Mouse (Mus musculus): ENCODE results near the gene Zc3h12b. TPM values are rescaled to one million over a fixed set of nuclear protein-coding genes. Genes with fewer than 3 reads are reported as not detected.
A peak's percentile ranks its signal among the peaks of the same experiment; 100 is the strongest.
"Not testable (repeated sequence)": the region's sequence is repeated elsewhere in the genome, so short reads cannot be mapped to it uniquely, and the experiment has no call there.

Gene Zc3h12b
- polyA plus RNA-seq, 1 experiment: 0.51 TPM

DNA sequence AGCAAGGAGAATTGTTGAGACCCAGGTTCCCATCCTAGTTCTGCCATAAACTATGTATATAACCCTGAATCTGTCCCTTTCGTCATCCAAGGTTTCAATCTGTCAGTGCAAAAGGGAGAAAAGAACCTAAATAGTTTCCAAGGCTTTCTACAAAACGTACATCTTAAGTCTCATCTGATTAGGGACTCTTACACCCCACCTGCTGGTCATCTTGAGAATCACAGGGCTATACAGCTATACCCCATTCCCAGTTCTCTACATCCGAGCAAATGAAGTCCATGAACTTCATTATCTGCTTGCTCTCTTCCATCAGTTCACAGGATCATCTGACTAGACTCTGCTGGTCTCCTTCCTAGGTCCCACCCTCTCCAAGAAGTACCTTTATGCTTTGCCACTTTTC is 239.3 kb downstream of the Zc3h12b start:
- Histone ChIP-seq H3K9ac (ENCODE audit: low read depth, poor library complexity, severe bottlenecking) (no peak overlapping the region), H3K36me3 (ENCODE audit: control insufficient read depth, insufficient read depth, low read length, poor library complexity, severe bottlenecking) (peaks cover 42% of the 10 kb centered on the region), H3K4me1 (ENCODE audit: control insufficient read depth, insufficient read depth, low read length) (no peaks in the 10 kb centered on the region), H3K27me3 (ENCODE audit: control insufficient read depth, insufficient read depth, low read length, poor library complexity, severe bottlenecking) (no peaks in the 10 kb centered on the region), H3K27ac (ENCODE audit: insufficient read depth, low read length) (no peak overlapping the region), H3K4me3 (ENCODE audit: low read depth, low read length) (no peak overlapping the region), H3K9me3 (replicated peaks; ENCODE audit: control insufficient read depth, insufficient read depth, low read length, poor library complexity, severe bottlenecking) (no peaks in the 10 kb centered on the region)
- TF ChIP-seq CTCF (IDR thresholded peaks at IDR 0.05; ENCODE audit: low read depth, low read length) (no peak), POLR2A (IDR thresholded peaks at IDR 0.05; ENCODE audit: insufficient read depth, low read length) (no peak), EP300 (IDR thresholded peaks at IDR 0.05; ENCODE audit: insufficient read depth, low read depth, low read length) (no peak)

DNA sequence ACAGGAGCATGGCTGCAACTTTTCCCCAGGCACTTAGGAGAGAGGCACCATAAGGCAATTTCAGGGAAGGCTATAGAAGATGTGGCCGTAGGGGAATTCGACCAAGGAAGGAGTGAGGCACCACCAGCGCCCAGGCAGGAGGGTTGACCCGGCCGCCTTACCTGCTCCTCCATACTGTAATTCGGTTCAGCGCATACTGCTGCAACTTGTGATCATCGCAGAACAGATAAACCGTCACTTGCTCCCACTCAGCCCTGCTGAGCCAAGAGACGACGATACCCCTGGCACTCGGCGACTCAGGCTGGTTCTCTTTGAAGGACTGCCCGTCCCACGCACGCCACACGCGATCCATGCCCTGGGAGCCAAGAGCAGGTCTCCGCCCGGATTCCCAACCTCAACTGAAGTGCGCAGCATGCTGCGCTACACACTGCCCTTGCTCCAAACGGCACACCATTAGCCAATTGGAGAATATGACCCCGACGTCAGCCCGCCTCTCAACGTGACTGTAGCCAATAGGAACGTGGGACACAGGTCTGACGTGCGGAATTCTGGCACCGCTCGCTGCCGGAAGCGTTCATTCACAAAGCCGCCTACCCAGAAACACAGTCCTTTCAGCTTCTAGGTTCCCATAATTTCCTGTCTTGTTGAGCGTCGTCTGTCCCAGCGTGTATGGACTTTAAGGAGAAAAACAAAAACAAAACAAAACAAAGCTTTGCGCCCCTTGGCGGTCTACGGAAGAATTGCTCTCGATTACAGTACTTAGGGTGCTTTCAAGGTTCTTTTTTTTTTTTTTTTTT is 245.2 kb downstream of the Zc3h12b start, which contains the start of gene Las1l:
Gene Las1l, minus strand, starts transcription at position 466 of the 797 bp plus-strand sequence.
- TF ChIP-seq EP300 (IDR thresholded peaks at IDR 0.05; ENCODE audit: insufficient read depth, low read depth, low read length) (no peak), CTCF (IDR thresholded peaks at IDR 0.05; ENCODE audit: low read depth, low read length) (no peak), POLR2A (IDR thresholded peaks at IDR 0.05; ENCODE audit: insufficient read depth, low read length) (peak; percentile 69)
- Histone ChIP-seq H3K4me1 (ENCODE audit: control insufficient read depth, insufficient read depth, low read length) (no peaks in the 10 kb centered on the region), H3K36me3 (ENCODE audit: control insufficient read depth, insufficient read depth, low read length, poor library complexity, severe bottlenecking) (peaks cover 5% of the 10 kb centered on the region), H3K27ac (ENCODE audit: insufficient read depth, low read length) (no peak within 1 kb of the TSS), H3K9me3 (replicated peaks; ENCODE audit: control insufficient read depth, insufficient read depth, low read length, poor library complexity, severe bottlenecking) (no peaks in the 10 kb centered on the region), H3K4me3 (ENCODE audit: low read depth, low read length) (peak within 1 kb of the TSS; percentile 99), H3K9ac (ENCODE audit: low read depth, poor library complexity, severe bottlenecking) (peak within 1 kb of the TSS; percentile 72), H3K27me3 (ENCODE audit: control insufficient read depth, insufficient read depth, low read length, poor library complexity, severe bottlenecking) (no peaks in the 10 kb centered on the region)

DNA sequence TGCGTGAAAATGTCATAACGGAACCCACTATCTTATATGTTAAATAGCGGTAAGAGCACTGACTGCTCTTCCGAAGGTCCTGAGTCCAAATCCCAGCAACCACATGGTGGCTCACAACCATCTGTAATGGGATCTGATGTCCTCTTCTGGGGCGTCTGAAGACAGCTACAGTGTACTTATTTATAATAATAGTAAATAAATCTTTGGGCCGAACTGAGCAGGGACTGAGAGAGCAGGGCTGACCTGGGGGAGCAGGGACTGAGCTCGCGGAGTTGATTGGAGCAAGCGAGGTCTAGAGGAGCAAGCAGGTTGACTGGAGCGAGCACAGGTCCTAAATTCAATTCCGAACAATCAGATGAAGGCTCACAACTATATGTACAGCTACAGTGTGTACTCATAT is 246.0 kb downstream of the Zc3h12b start:
- not testable (repeated sequence) for H3K27ac ChIP-seq (ENCODE audit: insufficient read depth, low read length); H3K9me3 ChIP-seq (replicated peaks; ENCODE audit: control insufficient read depth, insufficient read depth, low read length, poor library complexity, severe bottlenecking); H3K36me3 ChIP-seq (ENCODE audit: control insufficient read depth, insufficient read depth, low read length, poor library complexity, severe bottlenecking); H3K27me3 ChIP-seq (ENCODE audit: control insufficient read depth, insufficient read depth, low read length, poor library complexity, severe bottlenecking); H3K4me1 ChIP-seq (ENCODE audit: control insufficient read depth, insufficient read depth, low read length)
- Histone ChIP-seq H3K9ac (ENCODE audit: low read depth, poor library complexity, severe bottlenecking) (peak overlapping the region; percentile 66; the same call in 1 of the 2 replicates), H3K4me3 (ENCODE audit: low read depth, low read length) (peak overlapping the region; percentile 33; the same call in 1 of the 2 replicates)

GRCm38 (mm10) chrX:95963366-95963765 is 251.9 kb downstream of the Zc3h12b start:
- Histone ChIP-seq H3K36me3 (ENCODE audit: control insufficient read depth, insufficient read depth, low read length, poor library complexity, severe bottlenecking) (no peaks in the 10 kb centered on the region), H3K27me3 (ENCODE audit: control insufficient read depth, insufficient read depth, low read length, poor library complexity, severe bottlenecking) (no peaks in the 10 kb centered on the region), H3K4me1 (ENCODE audit: control insufficient read depth, insufficient read depth, low read length) (no peaks in the 10 kb centered on the region), H3K9ac (ENCODE audit: low read depth, poor library complexity, severe bottlenecking) (no peak overlapping the region), H3K4me3 (ENCODE audit: low read depth, low read length) (no peak overlapping the region), H3K9me3 (replicated peaks; ENCODE audit: control insufficient read depth, insufficient read depth, low read length, poor library complexity, severe bottlenecking) (no peaks in the 10 kb centered on the region), H3K27ac (ENCODE audit: insufficient read depth, low read length) (no peak overlapping the region)
- no peak for TF ChIP-seq CTCF (IDR thresholded peaks at IDR 0.05; ENCODE audit: low read depth, low read length)
- TF ChIP-seq EP300 (IDR thresholded peaks at IDR 0.05; ENCODE audit: insufficient read depth, low read depth, low read length): no peak
- TF ChIP-seq POLR2A (IDR thresholded peaks at IDR 0.05; ENCODE audit: insufficient read depth, low read length): no peak

DNA sequence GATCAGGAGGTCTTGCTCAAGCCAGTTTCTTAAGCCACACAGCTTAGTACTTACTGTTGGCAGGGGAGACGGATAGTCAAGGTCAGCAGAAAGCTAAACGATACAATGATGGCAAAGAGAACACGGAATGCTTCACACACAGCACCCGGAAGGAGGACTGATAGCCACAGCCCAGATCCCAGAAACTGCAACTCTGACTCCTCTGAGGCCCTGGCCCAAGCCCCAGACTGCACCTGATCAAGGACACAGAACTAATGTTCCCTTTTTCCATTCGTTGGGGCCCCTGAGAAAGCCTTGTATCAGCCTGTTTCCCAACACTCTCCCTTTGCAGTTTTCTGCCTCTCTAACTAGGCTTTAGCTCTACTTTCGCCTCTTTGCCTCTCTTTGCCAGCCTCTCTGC is 253.6 kb downstream of the Zc3h12b start:
- Histone ChIP-seq H3K27me3 (ENCODE audit: control insufficient read depth, insufficient read depth, low read length, poor library complexity, severe bottlenecking) (no peaks in the 10 kb centered on the region), H3K4me3 (ENCODE audit: low read depth, low read length) (no peak overlapping the region), H3K4me1 (ENCODE audit: control insufficient read depth, insufficient read depth, low read length) (no peaks in the 10 kb centered on the region), H3K27ac (ENCODE audit: insufficient read depth, low read length) (no peak overlapping the region), H3K9ac (ENCODE audit: low read depth, poor library complexity, severe bottlenecking) (no peak overlapping the region), H3K9me3 (replicated peaks; ENCODE audit: control insufficient read depth, insufficient read depth, low read length, poor library complexity, severe bottlenecking) (no peaks in the 10 kb centered on the region), H3K36me3 (ENCODE audit: control insufficient read depth, insufficient read depth, low read length, poor library complexity, severe bottlenecking) (no peaks in the 10 kb centered on the region)
- TF ChIP-seq POLR2A (IDR thresholded peaks at IDR 0.05; ENCODE audit: insufficient read depth, low read length) (no peak), CTCF (IDR thresholded peaks at IDR 0.05; ENCODE audit: low read depth, low read length) (no peak), EP300 (IDR thresholded peaks at IDR 0.05; ENCODE audit: insufficient read depth, low read depth, low read length) (no peak)

DNA sequence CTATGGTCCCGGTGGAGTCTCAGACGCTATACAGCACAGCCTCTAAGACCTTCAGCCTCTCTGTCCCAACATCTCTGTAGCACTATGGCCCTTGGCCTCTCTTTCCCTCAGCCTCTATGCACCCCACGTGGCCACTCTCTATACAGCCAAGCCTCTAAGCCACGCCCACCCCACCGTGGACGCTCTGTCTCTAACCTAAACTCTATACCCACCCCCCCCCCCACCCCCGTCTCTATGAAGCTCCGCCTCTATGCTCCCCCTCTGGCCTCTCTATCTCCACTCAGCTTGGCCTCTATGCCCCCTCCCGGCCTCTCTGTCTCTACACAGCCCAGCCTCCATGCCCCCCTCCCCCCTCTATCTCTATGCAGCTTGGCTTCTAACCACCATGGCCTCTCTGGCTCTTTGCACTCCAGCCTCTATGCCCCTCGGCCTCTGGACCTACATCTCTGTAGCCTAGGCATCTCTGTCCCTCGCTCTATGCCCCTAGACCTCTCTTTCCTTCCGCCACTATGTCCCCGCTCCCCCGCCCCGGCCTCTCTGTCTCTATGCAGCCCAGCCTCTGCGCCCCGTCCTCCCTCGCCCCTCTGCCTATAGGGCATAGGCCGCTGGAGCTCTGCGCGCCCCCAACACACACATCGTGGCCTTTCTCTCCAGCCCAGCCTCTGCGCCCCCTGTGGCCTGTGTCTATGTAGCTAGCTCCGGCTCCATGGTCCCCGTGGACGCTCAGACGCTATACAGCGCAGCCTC is 256.5 kb downstream of the Zc3h12b start:
- H3K4me1 ChIP-seq (ENCODE audit: control insufficient read depth, insufficient read depth, low read length): no peaks in the 10 kb centered on the region
- peak overlapping the region; percentile 89 for H3K9ac ChIP-seq (ENCODE audit: low read depth, poor library complexity, severe bottlenecking)
- no peaks in the 10 kb centered on the region for H3K9me3 ChIP-seq (replicated peaks; ENCODE audit: control insufficient read depth, insufficient read depth, low read length, poor library complexity, severe bottlenecking)
- peak overlapping the region; percentile 88 for H3K4me3 ChIP-seq (ENCODE audit: low read depth, low read length)
- H3K36me3 ChIP-seq (ENCODE audit: control insufficient read depth, insufficient read depth, low read length, poor library complexity, severe bottlenecking): no peaks in the 10 kb centered on the region
- TF ChIP-seq CTCF (IDR thresholded peaks at IDR 0.05; ENCODE audit: low read depth, low read length) (no peak), EP300 (IDR thresholded peaks at IDR 0.05; ENCODE audit: insufficient read depth, low read depth, low read length) (no peak), POLR2A (IDR thresholded peaks at IDR 0.05; ENCODE audit: insufficient read depth, low read length) (no peak)
- H3K27me3 ChIP-seq (ENCODE audit: control insufficient read depth, insufficient read depth, low read length, poor library complexity, severe bottlenecking): no peaks in the 10 kb centered on the region
- 0 out of 2 replicates have a peak overlapping the region, but pooled peaks have one; percentile 26 for H3K27ac ChIP-seq (ENCODE audit: insufficient read depth, low read length)

Measured in ES-Bruce4 (cell line).